Mouse (Mus musculus): ENCODE data around the gene Plagl1. TPM values are rescaled to one million over a fixed set of nuclear protein-coding genes. Genes with fewer than 3 reads are reported as not detected.

The Plagl1 gene
- polyA plus RNA-seq, 1 experiment from 2014 or later = 466 TPM

- no peak overlapping the region for H3K4me2 ChIP-seq (replicated peaks; ENCODE audit: low read depth, low read length)
- WGBS = 91% methylated on average over 5 of the region's 5 CpGs
- no peak overlapping the region for H3K4me3 ChIP-seq (ENCODE audit: low read depth, low read length)
- no peaks in the 10 kb centered on the region for H3K27me3 ChIP-seq (ENCODE audit: control insufficient read depth, insufficient read depth, low read length)
- no peak overlapping the region for H3K9ac ChIP-seq (replicated peaks; ENCODE audit: low read depth, low read length)
- no peaks in the 10 kb centered on the region for H3K36me3 ChIP-seq (ENCODE audit: control insufficient read depth, insufficient read depth, low read length)
- no peaks in the 10 kb centered on the region for H3K9me3 ChIP-seq (ENCODE audit: control insufficient read depth, low read depth, low read length)
- ATAC-seq (ENCODE audit: insufficient number of reproducible peaks, insufficient read depth, low FRiP score, low read depth) = no peak
- H3K27ac ChIP-seq (ENCODE audit: low read length) = no peak overlapping the region
- H3K4me1 ChIP-seq (ENCODE audit: control insufficient read depth, insufficient read depth, low read length) = no peaks in the 10 kb centered on the region
Observed at GRCm38 (mm10) chr10:13029416-13029815, 30.9 kb upstream of the Plagl1 start.

DNA sequence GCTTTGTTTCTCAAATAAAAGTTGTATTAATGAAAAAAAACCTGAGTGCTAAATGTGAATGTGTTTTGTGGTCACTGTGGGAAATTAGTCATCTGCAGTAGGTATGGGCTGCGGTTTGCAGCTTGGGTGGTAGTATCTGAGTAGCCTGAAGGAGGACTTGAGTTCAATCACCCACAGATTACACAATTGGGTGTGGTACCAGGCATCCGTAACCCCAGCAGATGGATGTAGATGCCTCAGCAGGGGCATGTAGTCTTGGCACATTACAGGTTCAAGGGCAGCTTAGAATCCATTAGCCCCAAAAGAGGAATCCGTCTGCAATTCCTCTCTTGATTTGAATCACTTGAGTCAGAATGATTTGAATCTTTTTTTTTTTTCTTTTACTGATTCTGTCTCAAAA is 25.0 kb upstream of the Plagl1 start:
- Histone ChIP-seq H3K4me2 (replicated peaks; ENCODE audit: low read depth, low read length) (no peak overlapping the region), H3K27ac (ENCODE audit: low read length) (no peak overlapping the region), H3K27me3 (ENCODE audit: control insufficient read depth, insufficient read depth, low read length) (no peaks in the 10 kb centered on the region), H3K36me3 (ENCODE audit: control insufficient read depth, insufficient read depth, low read length) (no peaks in the 10 kb centered on the region), H3K4me1 (ENCODE audit: control insufficient read depth, insufficient read depth, low read length) (no peaks in the 10 kb centered on the region), H3K9ac (replicated peaks; ENCODE audit: low read depth, low read length) (no peak overlapping the region), H3K9me3 (ENCODE audit: control insufficient read depth, low read depth, low read length) (no peaks in the 10 kb centered on the region), H3K4me3 (ENCODE audit: low read depth, low read length) (no peak overlapping the region)
- no peak for ATAC-seq (ENCODE audit: insufficient number of reproducible peaks, insufficient read depth, low FRiP score, low read depth)
- WGBS = 84% methylated on average over 3 of the region's 3 CpGs

- WGBS = 84% methylated on average over 5 of the region's 5 CpGs
- Histone ChIP-seq H3K27ac (ENCODE audit: low read length) (no peak overlapping the region), H3K36me3 (ENCODE audit: control insufficient read depth, insufficient read depth, low read length) (no peaks in the 10 kb centered on the region), H3K4me3 (ENCODE audit: low read depth, low read length) (no peak overlapping the region), H3K4me1 (ENCODE audit: control insufficient read depth, insufficient read depth, low read length) (no peaks in the 10 kb centered on the region), H3K27me3 (ENCODE audit: control insufficient read depth, insufficient read depth, low read length) (no peaks in the 10 kb centered on the region), H3K9ac (replicated peaks; ENCODE audit: low read depth, low read length) (no peak overlapping the region), H3K9me3 (ENCODE audit: control insufficient read depth, low read depth, low read length) (no peaks in the 10 kb centered on the region), H3K4me2 (replicated peaks; ENCODE audit: low read depth, low read length) (no peak overlapping the region)
- no peak for ATAC-seq (ENCODE audit: insufficient number of reproducible peaks, insufficient read depth, low FRiP score, low read depth)
Observed at GRCm38 (mm10) chr10:13039637-13040174, 20.6 kb upstream of the Plagl1 start.

DNA sequence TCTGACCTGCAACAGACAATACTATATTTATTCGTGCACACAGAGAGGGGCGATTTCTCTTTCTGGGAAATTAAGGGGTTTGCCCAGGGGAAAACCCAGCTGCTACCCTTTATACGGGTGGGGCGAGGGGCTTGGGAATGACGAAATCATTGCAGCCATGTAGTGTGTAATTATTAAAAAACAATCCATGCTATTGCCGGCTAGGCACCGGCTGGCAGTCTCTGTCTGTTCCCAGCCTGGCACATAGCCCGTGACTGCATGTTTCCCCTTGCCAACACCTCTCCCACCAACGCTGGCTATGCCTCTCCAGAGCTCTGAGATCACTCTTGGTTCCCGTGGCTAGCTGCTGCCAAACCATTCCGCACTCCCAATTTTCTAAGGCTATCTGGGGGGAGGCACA is 15.6 kb upstream of the Plagl1 start:
- 88% methylated on average over 11 of the region's 11 CpGs for WGBS
- Histone ChIP-seq H3K27ac (ENCODE audit: low read length) (no peak overlapping the region), H3K4me1 (ENCODE audit: control insufficient read depth, insufficient read depth, low read length) (no peaks in the 10 kb centered on the region)

GRCm38 (mm10) chr10:13047816-13048215 is 12.5 kb upstream of the Plagl1 start:
- 20% methylated on average over 4 of the region's 4 CpGs for WGBS
- H3K36me3 ChIP-seq (ENCODE audit: control insufficient read depth, insufficient read depth, low read length) = no peaks in the 10 kb centered on the region
- no peak for ATAC-seq (ENCODE audit: insufficient number of reproducible peaks, insufficient read depth, low FRiP score, low read depth)
- no peaks in the 10 kb centered on the region for H3K27me3 ChIP-seq (ENCODE audit: control insufficient read depth, insufficient read depth, low read length)
- no peak overlapping the region for H3K27ac ChIP-seq (ENCODE audit: low read length)
- H3K9ac ChIP-seq (replicated peaks; ENCODE audit: low read depth, low read length) = no peak overlapping the region
- no peak overlapping the region for H3K4me2 ChIP-seq (replicated peaks; ENCODE audit: low read depth, low read length)
- H3K4me1 ChIP-seq (ENCODE audit: control insufficient read depth, insufficient read depth, low read length) = no peaks in the 10 kb centered on the region
- H3K9me3 ChIP-seq (ENCODE audit: control insufficient read depth, low read depth, low read length) = no peaks in the 10 kb centered on the region
- no peak overlapping the region for H3K4me3 ChIP-seq (ENCODE audit: low read depth, low read length)

More for the DNA sequence above, 15.6 kb upstream of the Plagl1 start:
- no peak for ATAC-seq (ENCODE audit: insufficient number of reproducible peaks, insufficient read depth, low FRiP score, low read depth)
- H3K9ac ChIP-seq (replicated peaks; ENCODE audit: low read depth, low read length) = no peak overlapping the region
- no peaks in the 10 kb centered on the region for H3K9me3 ChIP-seq (ENCODE audit: control insufficient read depth, low read depth, low read length)
- no peaks in the 10 kb centered on the region for H3K27me3 ChIP-seq (ENCODE audit: control insufficient read depth, insufficient read depth, low read length)
- no peak overlapping the region for H3K4me2 ChIP-seq (replicated peaks; ENCODE audit: low read depth, low read length)
- H3K36me3 ChIP-seq (ENCODE audit: control insufficient read depth, insufficient read depth, low read length) = no peaks in the 10 kb centered on the region
- no peak overlapping the region for H3K4me3 ChIP-seq (ENCODE audit: low read depth, low read length)

DNA sequence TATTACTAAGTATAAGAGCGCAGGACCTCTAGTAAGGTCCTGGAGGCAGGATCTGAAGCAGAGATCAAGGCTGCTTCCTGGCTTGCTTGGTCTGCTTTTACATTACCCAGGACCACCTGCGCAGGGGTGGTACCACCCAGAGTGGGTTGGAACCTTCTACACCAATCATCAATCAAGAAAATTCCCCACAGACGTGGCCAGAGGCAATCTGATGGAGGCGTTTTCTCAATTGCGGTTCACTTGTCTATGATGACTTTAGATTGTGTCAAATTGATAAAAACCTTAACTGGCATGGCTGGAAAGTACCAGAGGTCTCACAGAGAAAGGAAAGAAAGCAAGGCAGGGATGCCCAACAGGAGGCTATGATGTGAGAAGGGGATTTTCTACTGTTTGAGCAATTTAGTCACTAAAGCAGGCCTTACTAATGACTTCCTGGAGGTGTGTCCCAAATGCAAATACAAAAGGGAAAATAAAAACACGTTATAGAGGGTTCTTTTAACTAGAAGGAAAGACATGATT is 3.4 kb upstream of the Plagl1 start:
- H3K4me1 ChIP-seq (ENCODE audit: control insufficient read depth, insufficient read depth, low read length) = 0 out of 2 replicates have a peak, but pooled peaks cover 5% of the 10 kb centered on the region
- no peak overlapping the region for H3K9ac ChIP-seq (replicated peaks; ENCODE audit: low read depth, low read length)
- H3K9me3 ChIP-seq (ENCODE audit: control insufficient read depth, low read depth, low read length) = no peaks in the 10 kb centered on the region
- WGBS = 78% methylated on average over 6 of the region's 6 CpGs
- no peak overlapping the region for H3K4me2 ChIP-seq (replicated peaks; ENCODE audit: low read depth, low read length)
- ATAC-seq (ENCODE audit: insufficient number of reproducible peaks, insufficient read depth, low FRiP score, low read depth) = no peak
- no peaks in the 10 kb centered on the region for H3K36me3 ChIP-seq (ENCODE audit: control insufficient read depth, insufficient read depth, low read length)
- H3K27ac ChIP-seq (ENCODE audit: low read length) = no peak overlapping the region
- H3K4me3 ChIP-seq (ENCODE audit: low read depth, low read length) = no peak overlapping the region
- no peaks in the 10 kb centered on the region for H3K27me3 ChIP-seq (ENCODE audit: control insufficient read depth, insufficient read depth, low read length)

GRCm38 (mm10) chr10:13060821-13061671 is 742 bp downstream of the Plagl1 start:
- Histone ChIP-seq H3K4me1 (ENCODE audit: control insufficient read depth, insufficient read depth, low read length) (0 out of 2 replicates have a peak, but pooled peaks cover 5% of the 10 kb centered on the region), H3K9me3 (ENCODE audit: control insufficient read depth, low read depth, low read length) (no peaks in the 10 kb centered on the region), H3K27ac (ENCODE audit: low read length) (no peak overlapping the region), H3K9ac (replicated peaks; ENCODE audit: low read depth, low read length) (peak overlapping the region; percentile 25), H3K27me3 (ENCODE audit: control insufficient read depth, insufficient read depth, low read length) (no peaks in the 10 kb centered on the region), H3K4me3 (ENCODE audit: low read depth, low read length) (peak overlapping the region; percentile 25), H3K36me3 (ENCODE audit: control insufficient read depth, insufficient read depth, low read length) (no peaks in the 10 kb centered on the region), H3K4me2 (replicated peaks; ENCODE audit: low read depth, low read length) (peak overlapping the region; percentile 61)
- ATAC-seq (ENCODE audit: insufficient number of reproducible peaks, insufficient read depth, low FRiP score, low read depth) = no peak
- WGBS = 12% methylated on average over 45 of the region's 46 CpGs

DNA sequence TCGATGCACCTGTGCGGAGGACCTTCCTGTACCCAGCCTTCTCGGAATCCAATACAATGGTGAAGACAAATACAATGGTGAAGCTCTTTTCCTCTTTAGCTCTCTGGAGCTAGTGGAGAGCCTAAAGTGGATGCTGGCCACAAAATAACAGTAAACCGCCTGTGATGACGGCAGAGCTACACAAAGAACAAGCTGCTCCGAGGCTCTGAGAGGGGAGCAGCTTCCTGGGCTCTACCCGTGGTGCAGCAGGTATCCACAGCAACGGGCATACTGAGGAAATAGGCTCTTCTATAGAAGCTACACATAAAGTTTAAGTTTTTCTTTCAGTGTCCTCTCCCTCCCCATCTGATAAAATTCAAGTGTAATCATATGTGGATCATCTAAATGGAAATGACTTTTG is 2.1 kb downstream of the Plagl1 start:
- no peak for ATAC-seq (ENCODE audit: insufficient number of reproducible peaks, insufficient read depth, low FRiP score, low read depth)
- no peak overlapping the region for H3K27ac ChIP-seq (ENCODE audit: low read length)
- 62% methylated on average over 8 of the region's 8 CpGs for WGBS
- no peaks in the 10 kb centered on the region for H3K27me3 ChIP-seq (ENCODE audit: control insufficient read depth, insufficient read depth, low read length)
- no peak overlapping the region for H3K4me3 ChIP-seq (ENCODE audit: low read depth, low read length)
- no peaks in the 10 kb centered on the region for H3K36me3 ChIP-seq (ENCODE audit: control insufficient read depth, insufficient read depth, low read length)
- H3K4me2 ChIP-seq (replicated peaks; ENCODE audit: low read depth, low read length) = no peak overlapping the region
- no peak overlapping the region for H3K9ac ChIP-seq (replicated peaks; ENCODE audit: low read depth, low read length)
- no peaks in the 10 kb centered on the region for H3K9me3 ChIP-seq (ENCODE audit: control insufficient read depth, low read depth, low read length)
- H3K4me1 ChIP-seq (ENCODE audit: control insufficient read depth, insufficient read depth, low read length) = 0 out of 2 replicates have a peak, but pooled peaks cover 5% of the 10 kb centered on the region
